Mouse (Mus musculus): ENCODE results near the gene Tmem229a.

DNA sequence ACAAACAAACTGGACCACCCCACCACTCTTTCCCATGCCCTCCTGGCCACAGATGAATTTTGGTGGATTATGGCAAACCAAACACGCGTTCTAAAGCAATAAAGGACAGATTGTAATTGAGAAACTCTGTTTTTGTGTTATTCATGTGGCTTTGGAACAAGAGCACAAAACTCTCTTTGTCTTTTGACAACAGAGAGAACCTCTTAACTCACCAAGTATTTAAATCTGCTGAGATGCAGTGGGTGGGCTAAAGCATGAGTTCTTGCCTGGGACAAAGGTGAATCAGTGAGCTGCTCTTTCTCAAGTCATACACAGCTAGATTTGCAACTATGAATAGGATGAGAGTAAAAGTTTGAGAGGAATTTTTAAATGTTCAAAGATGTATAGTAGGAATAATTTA is 20.1 kb upstream of the Tmem229a start:
- TF ChIP-seq CTCF (IDR thresholded peaks at IDR 0.05 in 2 of 3, conservative IDR thresholded peaks at IDR 0.05 in 1 of 3; ENCODE audit: control insufficient read depth in 1 of 3, insufficient read depth in 1 of 3, low read depth in 2 of 3, low read length in 3 of 3, poor library complexity in 1 of 3, severe bottlenecking in 1 of 3), result no peak
- TF ChIP-seq POLR2AphosphoS2 (IDR thresholded peaks at IDR 0.05; ENCODE audit: low read length), result no peak
- TF ChIP-seq E2F4 (IDR thresholded peaks at IDR 0.05; ENCODE audit: borderline replicate concordance, low read depth, low read length), result no peak
- no peak for TF ChIP-seq POLR2A (IDR thresholded peaks at IDR 0.05; ENCODE audit: control insufficient read depth in 1 of 2, insufficient read depth in 1 of 2, low read depth in 1 of 2, low read length in 2 of 2, poor library complexity in 1 of 2)
- TF ChIP-seq TAL1 (IDR thresholded peaks at IDR 0.05; ENCODE audit: low read length), result no peak
- no peak for TF ChIP-seq CHD2 (IDR thresholded peaks at IDR 0.05; ENCODE audit: low read length)
- no peak for TF ChIP-seq UBTF (IDR thresholded peaks at IDR 0.05; ENCODE audit: borderline replicate concordance, insufficient read depth, low read depth, low read length)
- no peak for TF ChIP-seq RAD21 (IDR thresholded peaks at IDR 0.05; ENCODE audit: low read depth, low read length)
- no peak for TF ChIP-seq HCFC1 (IDR thresholded peaks at IDR 0.05; ENCODE audit: low read depth, low read length)
- TF ChIP-seq BHLHE40 (IDR thresholded peaks at IDR 0.05; ENCODE audit: borderline replicate concordance, low read depth, low read length), result no peak
- no peak for TF ChIP-seq USF2 (IDR thresholded peaks at IDR 0.05; ENCODE audit: borderline replicate concordance in 1 of 2, insufficient read depth in 1 of 2, low read depth in 1 of 2, low read length in 2 of 2)
- TF ChIP-seq USF1 (IDR thresholded peaks at IDR 0.05; ENCODE audit: low read depth, low read length), result no peak

Data from MEL (cell line).